Mouse (Mus musculus) gastrocnemius, adult 8-10 months (tissue): ENCODE measurements around the gene Tnfrsf21. TPM values are rescaled to one million over a fixed set of nuclear protein-coding genes. Genes with fewer than 3 reads are reported as not detected.

ENCODE experiments used
- DNase-seq, 2 experiments: peaks; one replicate each; pipeline ENCODE4 v3.0.0; 2022; ENCODE audit warnings: low spot score in 2 of 2
- total RNA-seq, 4 experiments: library from RNA; stranded (reverse); gene quantifications; 2 replicates each; pipeline ENCODE4 v1.2.4; 2022

The Tnfrsf21 gene
- 10 to 100 TPM; 16.6 to 23.3 (median 17.0) TPM for total RNA-seq

DNA sequence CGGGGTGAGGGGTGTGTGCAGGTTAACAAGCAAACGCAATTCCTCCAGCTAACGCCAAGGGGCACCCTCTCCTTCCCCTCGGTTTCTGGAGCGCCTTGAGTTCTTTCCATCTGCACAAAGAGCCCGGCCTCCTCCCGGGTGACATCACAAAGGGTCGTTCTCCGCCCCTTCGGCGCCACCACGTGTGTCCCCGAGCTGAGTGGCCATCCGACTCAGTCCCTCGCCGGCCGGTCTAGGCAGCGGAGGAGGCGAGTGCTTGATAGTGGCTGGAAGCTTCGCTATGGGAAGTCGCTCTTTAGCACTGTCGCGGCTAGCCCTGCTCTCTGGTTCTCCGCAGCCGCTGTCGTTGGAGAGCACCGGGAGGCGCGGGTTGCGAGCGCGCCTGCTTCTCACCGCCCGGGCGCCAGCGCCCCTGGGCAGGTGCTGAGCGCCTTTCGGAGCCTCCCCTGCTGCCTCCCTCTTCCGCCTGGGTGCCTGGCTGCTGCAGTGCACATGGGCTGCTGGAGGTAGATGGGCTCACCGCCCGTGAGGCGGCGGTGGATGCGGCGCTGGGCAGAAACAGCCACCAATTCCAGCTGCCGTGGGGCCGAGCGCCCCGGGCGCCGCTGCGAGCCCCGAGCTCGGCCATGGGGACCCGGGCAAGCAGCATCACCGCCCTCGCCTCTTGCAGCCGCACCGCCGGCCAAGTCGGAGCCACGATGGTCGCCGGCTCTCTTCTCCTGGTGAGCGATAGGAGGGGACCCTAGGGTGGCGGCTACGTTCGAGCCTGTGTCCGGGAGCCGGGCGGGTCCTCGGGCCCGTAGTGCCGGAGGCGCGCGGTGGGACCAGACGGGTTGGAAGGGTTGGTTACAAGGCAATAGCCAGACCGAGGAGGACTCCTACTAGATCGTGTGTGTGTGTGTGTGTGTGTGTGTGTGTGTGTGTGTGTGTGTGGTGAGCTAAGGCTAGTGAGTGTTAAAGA lies at the start of gene Tnfrsf21:
Gene Tnfrsf21 (plus strand): TSS at position 185 of the 961 bp plus-strand sequence.
- peak; percentile 84 to 87 for DNase-seq

DNA sequence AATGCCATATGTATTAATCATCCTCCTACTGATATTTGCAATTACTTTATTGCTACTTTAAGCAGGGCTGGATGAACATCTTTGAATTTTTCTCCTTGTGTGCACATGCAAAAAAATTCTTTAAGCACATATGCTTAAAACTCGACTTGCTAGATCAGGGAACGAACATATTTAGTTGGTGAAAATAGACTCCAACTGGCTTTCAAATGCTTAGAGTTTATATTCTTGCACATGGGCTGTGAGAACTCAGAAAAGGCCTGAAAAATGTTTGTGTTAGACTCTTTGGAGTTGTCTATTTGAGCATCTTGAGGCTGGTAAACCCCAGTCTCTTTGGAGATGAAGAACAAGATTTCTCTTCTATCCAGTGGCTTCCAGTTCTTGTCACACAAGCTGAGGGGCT lies 48.2 kb upstream of the Tnfrsf21 start:
- no peak for DNase-seq

DNA sequence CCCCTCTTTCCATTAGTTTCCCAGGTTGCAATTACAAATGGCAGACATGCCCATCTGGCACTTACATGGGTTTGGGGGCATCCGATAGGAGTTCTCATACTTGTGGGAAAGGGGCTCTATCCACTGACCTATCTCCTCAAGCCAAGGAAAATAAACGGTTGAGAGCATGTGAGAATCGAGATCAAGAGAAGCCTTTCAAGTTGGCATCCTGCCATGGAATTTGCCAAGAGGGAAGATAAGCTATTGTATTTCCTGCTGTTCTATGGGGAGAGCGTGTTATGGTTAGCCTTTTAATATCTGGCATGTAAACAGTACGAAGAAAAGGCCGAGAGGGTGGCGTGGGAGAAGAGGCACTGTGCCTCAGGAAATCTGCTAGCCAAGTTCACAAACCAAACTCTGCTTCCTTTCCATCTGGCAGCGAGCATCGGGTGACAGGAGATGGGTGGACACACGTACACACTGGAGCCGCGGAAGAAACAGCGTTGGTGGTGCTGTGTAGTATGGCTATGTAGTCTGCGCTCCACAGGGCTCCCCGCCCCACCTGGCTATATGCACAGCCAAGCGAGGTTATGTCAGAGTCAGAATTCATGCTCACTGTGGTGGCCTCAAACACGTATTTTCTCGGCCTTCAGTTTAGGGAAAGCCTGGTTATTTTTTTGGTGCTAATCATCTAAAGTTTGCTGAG lies 40.9 kb upstream of the Tnfrsf21 start:
- no peak for DNase-seq

DNA sequence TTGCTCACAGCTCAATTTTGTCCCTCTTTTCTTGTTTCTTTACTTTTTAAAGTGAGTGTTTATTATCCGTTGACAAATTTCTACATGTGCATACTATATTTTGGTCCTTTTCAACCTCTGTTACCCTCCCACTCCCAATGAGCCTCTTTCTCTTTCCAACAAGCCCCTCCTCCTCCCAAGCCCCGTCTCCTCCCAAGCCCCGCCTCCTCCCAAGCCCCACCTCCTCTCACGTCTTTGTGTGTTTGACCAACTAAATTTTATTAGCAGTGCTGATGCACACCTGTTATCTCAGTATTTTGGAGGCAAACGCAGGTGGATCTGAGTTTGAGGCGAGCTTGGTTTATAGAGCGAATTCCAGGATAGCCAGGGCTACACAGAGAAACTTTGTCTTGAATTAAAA lies 38.6 kb upstream of the Tnfrsf21 start:
- no peak for DNase-seq

DNA sequence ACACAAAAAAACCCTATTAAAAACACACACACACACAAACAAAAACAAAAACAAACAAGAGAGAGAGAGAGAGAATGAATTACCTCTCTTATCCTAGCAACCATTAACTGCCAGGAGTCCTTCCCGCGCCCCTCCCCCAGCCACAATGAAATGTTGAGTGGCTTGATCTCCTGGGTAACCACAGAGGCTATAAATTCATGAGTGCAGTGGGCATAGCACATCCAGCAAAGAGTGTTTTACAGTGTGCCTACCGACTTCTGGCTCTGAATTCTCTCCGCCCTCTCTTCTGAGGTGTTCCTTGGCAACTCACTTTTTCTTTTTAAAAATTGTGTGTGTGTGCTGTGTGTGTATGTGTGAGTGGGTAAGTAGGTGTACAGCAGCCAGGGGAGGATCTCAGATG lies 38.0 kb upstream of the Tnfrsf21 start:
- no peak for DNase-seq

DNA sequence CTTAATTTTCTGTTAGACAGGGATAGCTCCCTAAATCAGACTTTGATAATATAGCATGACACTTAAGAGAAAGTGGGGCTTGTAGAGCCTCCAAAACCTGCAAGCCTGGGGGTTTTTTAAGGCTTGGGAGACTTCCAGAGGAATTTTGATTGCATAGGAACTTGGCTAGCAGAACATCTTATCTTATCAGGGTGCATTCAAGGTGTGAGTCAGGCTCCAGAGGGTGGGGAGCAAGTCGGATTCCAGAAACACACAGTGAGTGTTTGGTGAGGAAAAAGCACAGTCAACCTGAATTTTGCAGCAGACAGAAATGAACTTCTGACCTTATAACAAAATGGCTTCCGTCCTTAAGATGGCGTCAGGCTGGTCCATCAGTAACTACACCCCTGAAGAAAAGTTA lies 34.5 kb upstream of the Tnfrsf21 start:
- no peak for DNase-seq

DNA sequence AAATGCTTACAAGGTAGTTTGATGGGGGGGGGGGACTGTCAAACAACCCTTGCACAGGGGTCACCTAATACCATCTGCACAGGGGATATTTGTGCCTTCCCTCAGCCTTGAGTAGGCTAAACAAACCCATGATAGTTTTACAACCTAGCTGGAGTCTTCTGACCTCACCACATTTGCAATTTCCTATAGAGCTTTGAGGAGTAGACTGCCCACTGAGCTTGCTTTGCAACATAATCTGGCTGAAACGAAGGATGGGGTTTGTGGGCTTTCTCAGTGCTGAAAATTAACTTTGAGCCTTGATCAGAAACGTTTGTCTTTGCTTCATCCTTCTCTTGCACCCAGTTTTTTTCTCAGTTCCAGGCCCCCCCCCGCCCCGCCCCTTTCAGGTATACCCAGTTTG lies 33.8 kb upstream of the Tnfrsf21 start:
- no peak for DNase-seq

DNA sequence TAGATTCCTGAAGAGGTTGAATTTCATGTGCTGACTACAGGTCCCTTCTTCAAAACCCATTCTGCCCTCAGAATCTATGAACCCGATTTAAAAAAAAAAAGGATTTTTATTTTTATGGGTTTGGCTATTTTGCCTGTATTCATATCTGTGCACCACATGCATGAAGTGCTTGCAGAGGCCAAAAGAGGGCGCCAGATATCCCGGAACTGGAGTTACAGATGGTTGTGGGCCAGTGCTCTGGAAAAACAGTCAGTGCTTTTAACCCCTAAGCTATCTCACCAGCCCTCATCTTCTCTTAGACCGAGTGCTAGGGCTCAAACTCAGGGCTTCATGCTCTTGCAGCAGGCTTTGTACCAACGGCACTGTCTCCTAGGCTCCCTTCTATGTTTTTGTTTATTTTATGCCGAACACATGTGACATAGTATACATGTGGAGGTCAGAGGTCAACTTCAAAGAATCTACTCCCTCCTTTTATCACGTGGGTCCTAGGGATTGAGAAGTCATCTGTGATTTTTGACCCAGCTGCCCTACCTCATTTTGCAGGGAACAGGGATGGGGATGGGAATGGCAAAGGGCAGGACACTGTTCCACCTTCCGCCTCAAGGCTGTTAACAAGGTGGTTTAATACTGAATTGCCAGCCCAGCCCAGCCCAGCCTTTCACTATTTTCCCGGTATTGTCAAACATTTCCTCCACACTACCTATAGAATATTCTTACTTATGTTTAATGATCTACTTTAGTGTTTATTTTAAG lies 30.3 kb upstream of the Tnfrsf21 start:
- DNase-seq: no peak

DNA sequence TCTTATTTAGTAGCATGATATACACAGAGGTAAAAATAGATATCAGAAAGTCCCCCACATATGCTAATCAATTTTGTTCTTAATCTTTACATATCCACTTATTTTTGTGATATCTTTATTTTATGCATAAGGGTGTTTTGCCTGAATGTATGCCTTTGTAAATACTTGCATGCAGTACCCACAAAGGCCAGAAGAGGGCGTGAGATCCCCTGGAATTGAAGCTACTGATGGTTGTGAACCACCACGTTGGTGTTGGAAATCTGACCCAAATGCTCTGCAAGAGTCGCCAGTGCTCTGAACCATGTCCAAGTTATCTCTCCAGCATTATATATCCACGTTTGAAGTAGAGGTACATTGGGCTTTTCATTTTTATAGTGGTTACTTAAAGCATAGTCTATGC lies 28.7 kb upstream of the Tnfrsf21 start:
- no peak for DNase-seq

DNA sequence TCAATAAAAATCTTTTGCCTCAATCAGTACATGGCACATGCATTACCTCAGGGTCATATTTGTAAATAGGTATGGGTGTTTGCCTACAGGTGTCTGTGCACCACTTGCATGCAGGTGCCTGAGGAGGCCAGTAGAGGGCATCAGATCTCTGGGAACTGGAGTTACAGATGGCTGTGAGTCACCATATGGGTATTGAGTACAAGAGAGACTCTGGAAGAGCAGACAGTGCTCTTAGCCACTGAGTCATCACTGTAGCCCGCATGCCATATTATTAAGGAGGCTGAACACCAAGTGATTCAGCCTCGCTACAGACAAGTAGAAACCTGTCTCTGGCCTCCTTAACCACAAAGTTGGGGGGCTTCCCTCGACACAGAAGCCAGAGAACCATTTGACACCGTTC lies 26.4 kb upstream of the Tnfrsf21 start:
- no peak for DNase-seq

DNA sequence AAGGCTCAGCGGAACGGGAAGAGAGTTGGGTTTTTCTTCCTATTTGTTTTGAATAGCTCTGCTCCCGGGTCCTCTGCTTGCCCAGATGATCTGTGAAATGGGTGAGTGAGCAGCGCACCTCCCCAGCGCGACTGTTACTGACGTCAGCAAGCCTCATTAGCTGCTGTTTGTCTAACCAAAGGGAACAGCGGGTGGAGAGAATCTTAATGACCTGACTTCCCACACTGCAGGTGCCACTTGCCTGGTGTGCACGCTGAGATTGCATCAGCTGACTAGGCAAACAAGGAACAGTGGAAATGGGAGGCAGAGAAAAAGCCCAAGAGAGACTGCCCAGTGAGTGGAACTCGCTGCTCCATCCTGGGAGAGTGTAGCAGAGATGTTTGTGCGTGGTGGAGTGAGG lies 25.2 kb upstream of the Tnfrsf21 start:
- DNase-seq: no peak

DNA sequence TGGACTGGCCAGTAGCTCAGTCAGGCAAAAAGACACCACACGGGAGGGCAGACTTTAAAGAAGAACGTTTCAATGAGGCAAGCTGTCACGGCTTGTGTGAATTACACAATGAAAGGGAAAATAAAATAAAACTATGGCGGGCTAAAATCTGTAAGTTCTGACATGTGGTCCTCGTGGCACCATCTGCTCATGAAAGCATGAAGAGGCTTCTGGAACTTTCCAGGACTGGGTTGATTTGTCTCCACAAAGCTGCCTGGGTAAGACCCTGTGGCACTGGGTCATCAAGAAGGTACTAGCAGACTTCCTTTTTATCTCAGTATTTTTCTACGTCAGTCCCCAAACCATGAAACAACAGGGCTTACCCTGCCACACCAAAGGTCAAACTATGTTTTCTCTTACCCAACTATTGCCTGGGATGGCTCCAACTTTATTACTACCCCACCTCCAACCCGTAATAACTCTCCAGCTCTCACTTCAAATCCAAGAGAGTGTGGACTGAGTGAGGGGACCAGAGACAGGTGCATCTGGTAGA lies 16.8 kb upstream of the Tnfrsf21 start:
- DNase-seq: no peak

DNA sequence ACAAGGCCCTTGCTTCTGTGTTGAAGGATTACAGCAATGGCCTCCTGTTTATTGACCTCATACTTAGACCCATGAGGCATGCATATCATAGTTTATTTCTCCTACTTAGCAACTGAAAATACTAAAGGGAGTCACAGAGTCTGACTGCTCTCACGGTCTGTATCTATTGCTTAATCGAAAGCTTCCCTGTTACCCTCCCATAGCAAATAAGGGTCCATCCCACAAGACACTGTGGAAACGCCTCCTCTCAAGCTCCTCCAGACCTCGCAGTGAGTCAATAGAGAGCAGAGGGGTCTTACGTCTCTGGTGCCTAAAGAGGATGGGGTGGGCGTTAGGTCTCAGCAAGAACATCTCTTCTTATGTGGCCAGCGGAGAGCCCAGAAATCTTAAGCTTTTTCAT lies 15.8 kb upstream of the Tnfrsf21 start:
- no peak for DNase-seq

DNA sequence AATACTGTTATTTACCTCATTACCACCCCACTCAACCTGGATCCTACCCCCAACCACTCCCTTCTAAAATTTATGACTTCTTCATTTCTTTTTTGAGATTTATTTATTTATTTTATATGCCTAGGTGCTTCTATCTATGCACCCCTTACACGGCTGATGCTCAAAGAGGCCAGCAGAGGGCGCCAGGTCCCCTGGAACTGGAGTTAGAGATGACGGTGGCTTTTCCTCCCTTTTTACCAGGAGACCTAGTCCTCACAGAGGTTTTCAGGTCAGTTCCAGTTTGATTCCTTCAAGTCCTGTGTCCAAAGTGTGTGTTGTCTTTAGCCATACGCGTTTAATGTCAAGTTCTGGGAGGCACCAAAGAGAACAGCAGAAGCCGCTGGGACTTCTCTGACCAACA lies 3.6 kb upstream of the Tnfrsf21 start:
- peak in 1 of 2 experiments; percentile 26 for DNase-seq

DNA sequence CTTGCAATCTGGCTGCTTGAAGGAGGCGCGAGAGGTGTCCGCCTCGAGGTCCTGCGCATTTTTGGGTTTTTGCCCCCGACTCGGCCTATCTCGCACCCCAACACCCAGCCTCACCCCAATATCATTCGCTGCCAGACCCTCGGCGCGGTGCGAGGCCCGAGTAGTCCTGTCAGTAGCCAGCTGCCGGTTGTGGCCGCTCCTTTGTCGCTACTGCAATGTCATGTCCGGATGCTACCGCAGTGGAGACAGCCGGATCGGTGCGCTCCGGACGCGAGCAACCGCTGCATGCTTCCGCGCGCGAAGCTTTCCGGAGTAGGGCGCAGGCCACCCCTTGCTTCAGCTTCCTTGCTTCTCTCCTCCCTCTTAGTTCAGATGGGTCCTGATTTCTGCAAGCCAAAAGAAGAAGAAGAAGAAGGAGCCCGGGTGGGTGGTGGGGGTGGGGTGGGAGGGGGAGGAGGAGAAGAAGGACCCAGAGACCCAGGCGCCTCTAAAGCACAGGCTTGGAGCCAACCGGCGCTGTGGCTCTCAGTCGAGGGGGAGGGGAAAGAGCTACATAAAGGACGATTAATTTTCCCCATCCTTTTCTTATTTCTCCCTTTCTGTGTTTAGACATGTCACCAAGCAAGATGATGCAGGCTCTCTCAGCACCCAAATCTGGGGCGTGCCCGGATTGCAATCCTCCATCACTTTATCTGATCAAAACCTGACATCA lies 1.1 kb downstream of the Tnfrsf21 start:
- no peak for DNase-seq

DNA sequence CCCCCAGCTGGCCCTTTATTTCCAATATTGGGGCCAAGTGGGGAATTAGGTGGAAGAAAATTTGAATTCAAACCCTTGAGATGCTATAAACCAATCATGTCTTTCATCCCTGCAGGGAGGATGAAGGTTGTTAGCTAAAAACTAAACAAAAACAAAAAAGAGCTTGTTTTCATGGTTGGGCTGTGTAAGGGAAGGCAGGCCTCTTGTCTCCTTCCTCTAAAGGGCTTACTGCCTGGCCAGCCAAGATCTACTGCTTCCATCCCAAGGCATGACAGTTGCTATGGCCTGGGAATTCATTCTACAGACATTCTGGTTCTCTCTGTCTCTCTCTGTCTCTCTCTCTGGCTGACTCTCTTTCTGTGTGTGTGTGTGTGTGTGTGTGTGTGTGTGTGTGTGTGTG lies 1.7 kb downstream of the Tnfrsf21 start:
- no peak for DNase-seq

DNA sequence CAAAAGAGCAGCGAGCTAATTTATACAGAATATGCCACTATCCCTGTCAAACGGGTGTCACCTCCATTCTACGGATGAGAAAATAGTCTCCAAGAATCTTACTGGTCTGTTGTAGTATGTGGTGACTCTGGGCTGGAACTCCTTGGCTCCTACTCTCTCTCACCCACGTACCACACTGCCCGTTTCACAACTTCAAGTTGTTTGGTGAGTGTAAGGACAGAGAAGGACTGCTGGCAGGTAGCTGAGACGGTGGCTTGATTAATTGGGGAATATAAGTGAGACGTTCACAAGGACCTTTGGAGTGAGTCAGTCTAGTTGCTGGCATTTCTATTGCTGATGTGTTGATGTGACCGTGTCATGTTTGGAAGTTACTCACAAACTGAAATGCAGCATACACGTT lies 3.3 kb downstream of the Tnfrsf21 start:
- no peak for DNase-seq

DNA sequence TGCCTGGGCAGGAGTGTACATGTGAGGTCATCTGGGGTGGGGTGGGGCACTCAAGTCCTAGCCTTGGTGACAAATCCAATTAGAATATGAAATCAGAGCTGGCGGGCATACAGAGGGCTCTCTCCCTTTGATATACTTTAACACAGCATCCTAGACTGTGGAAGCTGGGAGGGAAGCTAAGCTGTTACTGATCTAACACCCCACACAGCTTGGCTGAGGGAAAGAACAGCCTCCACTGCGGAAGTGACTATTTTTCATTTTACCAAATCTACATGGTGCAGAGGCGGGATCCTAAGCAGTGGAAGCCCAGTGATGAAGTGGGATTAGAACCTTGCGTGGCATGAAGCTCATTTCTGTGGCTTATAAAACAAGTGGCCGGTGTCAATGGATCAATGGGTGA lies 4.7 kb downstream of the Tnfrsf21 start:
- no peak for DNase-seq

DNA sequence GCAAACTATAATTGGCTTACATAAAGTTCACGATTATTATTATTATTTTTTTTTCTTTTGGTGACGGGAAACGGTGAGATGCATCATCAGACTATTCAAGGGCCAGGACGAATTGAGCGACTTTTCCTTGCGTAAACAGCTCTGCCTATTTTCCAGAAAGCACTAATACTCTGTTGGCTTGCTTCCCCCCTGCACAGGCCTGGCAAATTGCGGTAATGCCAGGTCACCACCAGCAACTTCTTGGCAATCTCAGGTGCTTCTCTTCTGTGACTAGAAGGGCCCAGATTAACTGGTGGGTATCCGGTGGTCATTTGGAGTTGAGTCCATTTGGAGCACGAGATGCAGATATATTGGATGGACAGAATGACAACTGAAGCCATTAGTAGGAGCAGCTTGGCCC lies 5.7 kb downstream of the Tnfrsf21 start:
- no peak for DNase-seq

DNA sequence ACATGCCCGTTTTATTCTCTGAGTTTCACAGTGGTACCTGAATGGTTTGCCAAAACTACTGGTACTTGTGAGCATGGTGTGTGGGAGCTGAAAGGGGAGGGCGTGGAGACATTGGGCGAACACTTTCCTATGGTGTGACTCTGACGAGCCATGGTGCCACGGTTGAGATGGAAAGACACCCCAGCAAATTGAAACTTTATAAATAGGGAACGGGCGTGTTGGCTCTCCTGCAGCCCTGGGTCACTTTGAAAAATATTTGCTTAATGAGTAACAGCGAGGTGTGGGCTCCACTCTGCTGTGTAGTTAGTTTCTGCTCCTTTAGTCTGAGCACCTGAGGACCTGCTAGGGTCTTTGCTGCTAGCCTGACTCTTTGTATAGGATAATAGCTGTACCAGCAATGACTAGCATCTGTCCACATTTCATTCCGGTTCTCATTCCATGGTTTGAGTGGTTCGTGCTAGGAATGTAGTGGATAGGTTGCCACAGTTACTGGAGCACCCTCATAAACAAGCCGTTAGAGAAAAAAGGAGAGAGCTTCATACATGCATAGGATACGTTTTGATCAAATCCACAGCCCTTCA lies 7.4 kb downstream of the Tnfrsf21 start:
- DNase-seq: no peak

DNA sequence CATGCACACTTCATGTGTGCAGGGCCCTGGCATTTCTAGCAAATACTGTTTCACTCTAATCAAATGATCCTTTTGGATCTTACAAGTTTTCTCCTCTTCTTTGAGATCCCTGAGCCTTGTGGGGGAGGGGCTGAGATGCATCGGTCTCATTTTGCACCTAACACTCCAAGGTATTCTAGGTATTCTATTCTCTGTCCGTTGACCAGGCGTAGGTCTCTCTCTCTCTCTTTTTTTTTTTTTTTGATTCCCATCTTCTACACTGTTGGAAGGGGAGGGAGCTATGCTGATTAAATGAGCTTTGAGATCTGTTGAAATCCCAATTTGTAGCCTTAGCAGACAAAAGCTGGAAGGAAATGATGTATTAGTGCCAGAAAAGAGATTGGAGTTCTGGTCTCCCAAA lies 8.2 kb downstream of the Tnfrsf21 start:
- no peak for DNase-seq
